Mouse (Mus musculus) macrophage (primary cell): ENCODE data around the gene Ogfod1. TPM values are rescaled to one million over a fixed set of nuclear protein-coding genes. Genes with fewer than 3 reads are reported as not detected.

ENCODE experiments used
- H3K27ac ChIP-seq: fragments of 350-480 bp; formaldehyde crosslinking; 2 replicates; pipeline ENCODE4 v1.9.0; 2021
- H3K36me3 ChIP-seq: fragments of 350-480 bp; formaldehyde crosslinking; 2 replicates; pipeline ENCODE4 v1.9.0; 2021; ENCODE audit errors: inconsistent target
- H3K4me3 ChIP-seq: fragments of 350-480 bp; formaldehyde crosslinking; 2 replicates; pipeline ENCODE4 v1.9.0; 2021; ENCODE audit errors: inconsistent target
- H3K79me2 ChIP-seq: fragments of 350-480 bp; formaldehyde crosslinking; 2 replicates; pipeline ENCODE4 v1.9.0; 2021; ENCODE audit errors: inconsistent target
- WGBS: methylation state at CpG from one replicate; pipeline ENCODE4 v1.1.7; 2026; ENCODE audit warnings: inconsistent platforms; ENCODE audit not compliant: missing documents; 5-methylcytosine and 5-hydroxymethylcytosine counted together
- polyA plus RNA-seq: library from polyadenylated mRNA; stranded (reverse); fragments of 250-400 nt; gene quantifications from 3 replicates; pipeline ENCODE4 v1.2.4, GENCODE M21; 2018; ENCODE audit warnings: inconsistent platforms
- total RNA-seq, 78 experiments: library from RNA; depleted of rRNA; stranded (reverse); fragments of 250-400 nt; gene quantifications; 1 replicate in 9 of 78; 2 replicates in 24 of 78; 3 replicates in 43 of 78; 4 replicates in 2 of 78; pipeline ENCODE4 v1.2.4; 2018; ENCODE audit warnings: inconsistent platforms in 56 of 78

Ogfod1 gene
- 10 to 100 TPM in 16 of 26 experiments, 1 to 10 TPM in 10; 2.1 to 24.5 (median 12.0) TPM for total RNA-seq (2018; cell fraction: chromatin; rRNA removed)
- 10 to 100 TPM in 19 of 26 experiments, 1 to 10 TPM in 7; 6.9 to 14.5 (median 12.5) TPM for total RNA-seq (2018; cell fraction: cytosol; rRNA removed)
- total RNA-seq (2018; cell fraction: nucleus; rRNA removed) = 10 to 100 TPM in 14 of 26 experiments, 1 to 10 TPM in 12; 3.3 to 23.8 (median 10.9) TPM
- 9.5 to 14.0 TPM (median 11.2 TPM) in 3 replicates for polyA plus RNA-seq

DNA sequence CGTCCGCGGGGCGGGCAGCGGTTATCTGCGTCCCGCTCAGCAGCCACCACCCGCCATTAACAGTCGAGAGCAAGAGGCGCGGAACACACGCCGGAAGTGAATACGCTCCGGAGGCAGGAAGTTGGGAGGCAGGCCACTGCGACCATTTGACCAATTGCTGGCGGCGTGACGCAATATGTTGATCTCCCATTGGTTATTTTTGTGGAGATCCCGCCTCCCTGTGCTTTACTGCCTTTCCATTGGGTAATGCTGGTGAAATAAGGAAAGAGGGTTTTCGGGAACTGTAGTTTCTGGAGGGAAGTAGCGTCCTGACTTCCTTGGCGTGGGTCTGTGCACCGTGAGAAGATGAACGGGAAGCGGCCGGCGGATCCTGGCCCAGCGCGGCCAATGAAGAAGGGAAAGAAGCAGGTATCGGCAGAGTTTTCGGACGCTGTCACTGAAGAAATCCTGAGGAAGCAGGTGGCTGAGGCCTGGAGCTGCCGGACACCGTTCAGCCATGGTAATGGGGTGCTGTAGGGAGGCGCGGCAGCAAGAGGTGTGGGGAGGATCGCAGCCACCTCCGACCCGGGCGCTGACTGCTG, at the start of gene Ogfod1, which contains the start of gene Nudt21:
Ogfod1 (plus strand) TSS at position 255 of the 581 bp plus-strand sequence.
Nudt21 (minus strand) TSS at position 88 of the 581 bp plus-strand sequence.
- WGBS = under 1% methylated on average over 38 of the region's 41 CpGs
- Histone ChIP-seq H3K79me2 (peaks cover 45% of the 10 kb centered on the region), H3K4me3 (peak within 1 kb of the TSS; percentile 91), H3K36me3 (no peaks in the 10 kb centered on the region), H3K27ac (peak within 1 kb of the TSS; percentile 36)

GRCm38 (mm10) chr8:93989739-93990138, 47.3 kb upstream of the Ogfod1 start:
- WGBS = 98% methylated on average over 4 of the region's 4 CpGs
- peaks cover 23% of the 10 kb centered on the region for H3K36me3 ChIP-seq

DNA sequence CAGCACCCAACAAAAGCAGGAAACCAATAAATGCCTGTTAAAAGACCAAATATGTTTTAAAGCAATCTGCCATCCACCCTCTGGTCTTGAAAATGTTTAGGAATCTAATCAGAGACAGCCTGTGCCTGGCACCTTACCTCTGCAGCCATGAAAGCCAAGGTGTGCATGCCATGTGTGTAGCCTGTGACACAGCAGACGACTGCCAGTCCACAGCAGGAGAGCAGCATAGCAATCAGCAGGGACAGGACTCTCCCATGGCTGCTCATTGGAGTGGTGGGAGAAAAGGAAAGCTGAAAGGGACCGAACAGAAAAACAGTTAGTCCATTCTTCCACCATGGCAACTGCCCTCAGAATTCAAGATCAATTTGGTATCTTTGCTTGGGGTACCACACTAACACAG, 38.0 kb upstream of the Ogfod1 start:
- 96% methylated on average over 2 of the region's 2 CpGs for WGBS
- Histone ChIP-seq H3K36me3 (peaks cover 45% of the 10 kb centered on the region), H3K27ac (no peak overlapping the region), H3K79me2 (peaks cover under 1% of the 10 kb centered on the region; the same call in 1 of the 2 replicates), H3K4me3 (no peak overlapping the region)

More at GRCm38 (mm10) chr8:93989739-93990138, 47.3 kb upstream of the Ogfod1 start:
- no peak overlapping the region for H3K27ac ChIP-seq
- no peaks in the 10 kb centered on the region for H3K79me2 ChIP-seq
- H3K4me3 ChIP-seq = no peak overlapping the region

- Histone ChIP-seq H3K79me2 (peaks cover 52% of the 10 kb centered on the region), H3K4me3 (no peak overlapping the region), H3K36me3 (peaks cover 46% of the 10 kb centered on the region), H3K27ac (no peak overlapping the region)
- 96% methylated on average over 9 of the region's 9 CpGs for WGBS
Observed at GRCm38 (mm10) chr8:94004139-94004538, 32.9 kb upstream of the Ogfod1 start.

GRCm38 (mm10) chr8:94009243-94009845, 27.7 kb upstream of the Ogfod1 start:
- Histone ChIP-seq H3K27ac (no peak overlapping the region), H3K79me2 (peaks cover 73% of the 10 kb centered on the region), H3K4me3 (no peak overlapping the region), H3K36me3 (peaks cover 10% of the 10 kb centered on the region; the same call in 1 of the 2 replicates)
- WGBS = 91% methylated on average over 15 of the region's 15 CpGs

DNA sequence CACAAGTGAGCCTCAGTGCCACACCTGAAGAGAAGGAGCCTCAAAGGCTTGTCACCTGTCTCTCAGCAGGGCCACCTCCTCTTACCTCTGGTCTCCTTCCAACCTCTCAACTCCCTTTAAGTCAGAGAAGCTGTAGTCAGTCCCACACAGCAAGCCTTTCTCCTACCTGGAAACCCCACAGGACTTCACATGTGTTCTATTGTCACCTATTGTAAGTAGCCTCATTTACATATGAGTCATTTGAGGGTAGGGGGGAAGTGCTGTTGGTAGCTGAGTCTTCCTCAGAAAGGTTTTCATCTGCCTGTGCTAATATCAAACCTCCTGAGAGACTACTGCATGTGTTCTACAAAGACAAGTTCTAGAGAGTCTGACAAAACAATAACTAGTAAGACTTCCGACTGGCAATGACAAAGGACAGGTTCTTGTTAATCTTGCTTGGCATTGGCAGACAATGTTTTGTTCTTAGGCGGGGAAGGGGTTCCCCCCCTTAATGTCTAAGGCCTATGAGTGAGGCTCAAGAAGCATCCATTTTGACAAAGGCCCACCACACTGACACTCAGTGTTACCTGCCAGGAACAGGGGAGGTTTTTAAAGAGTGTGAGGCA, 26.8 kb upstream of the Ogfod1 start:
- WGBS = 90% methylated on average over 2 of the region's 2 CpGs
- Histone ChIP-seq H3K4me3 (no peak overlapping the region), H3K36me3 (peaks cover 1% of the 10 kb centered on the region; the same call in 1 of the 2 replicates), H3K27ac (no peak overlapping the region), H3K79me2 (peaks cover 64% of the 10 kb centered on the region)

DNA sequence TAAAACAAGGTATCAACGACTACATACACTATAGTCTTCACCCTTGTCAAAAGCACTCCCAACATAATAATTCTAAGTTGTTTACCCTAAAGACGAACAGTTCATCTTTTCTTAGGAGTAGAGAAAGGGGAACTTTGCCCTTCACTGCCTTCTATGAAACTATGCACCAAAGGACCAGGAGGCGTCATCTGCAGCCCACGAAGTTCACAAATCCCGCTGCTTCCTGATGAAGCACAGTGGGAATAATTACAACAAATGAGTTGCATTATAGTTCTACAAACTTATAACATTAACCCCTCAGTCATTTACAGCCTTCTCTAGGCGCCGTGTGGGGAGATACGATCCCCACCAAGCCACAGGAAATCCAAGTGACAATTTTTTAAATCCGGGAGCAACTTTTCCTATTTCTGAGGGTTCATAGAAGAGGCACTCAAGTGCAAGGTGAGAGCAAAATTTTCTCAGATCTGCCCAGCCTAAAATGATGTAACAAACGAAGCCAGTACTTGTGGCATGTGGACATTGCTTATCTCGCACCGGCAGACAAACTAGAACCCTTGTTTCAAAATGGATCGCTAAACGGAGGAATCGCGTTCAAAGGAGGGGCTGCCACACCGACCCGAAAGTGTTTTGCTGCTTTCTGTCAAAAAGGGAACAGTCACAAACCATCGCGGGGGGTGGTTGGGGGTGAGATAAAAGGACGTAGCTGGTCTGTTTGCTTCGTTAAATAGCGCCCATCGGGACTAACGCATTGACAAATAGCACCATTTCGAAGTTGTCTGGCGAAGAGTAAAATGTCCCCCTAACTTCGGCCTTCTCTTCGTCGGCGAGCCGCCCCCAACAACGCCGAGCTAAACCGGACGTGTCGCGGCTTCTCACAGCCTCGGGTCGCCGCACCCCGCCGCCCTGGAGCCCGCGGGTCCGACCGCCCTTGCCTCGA, 25.7 kb upstream of the Ogfod1 start:
- H3K79me2 ChIP-seq = peaks cover 53% of the 10 kb centered on the region
- peak overlapping the region; percentile 65 for H3K4me3 ChIP-seq
- no peaks in the 10 kb centered on the region for H3K36me3 ChIP-seq
- under 1% methylated on average over 48 of the region's 48 CpGs for WGBS
- peak overlapping the region; percentile 33 for H3K27ac ChIP-seq

DNA sequence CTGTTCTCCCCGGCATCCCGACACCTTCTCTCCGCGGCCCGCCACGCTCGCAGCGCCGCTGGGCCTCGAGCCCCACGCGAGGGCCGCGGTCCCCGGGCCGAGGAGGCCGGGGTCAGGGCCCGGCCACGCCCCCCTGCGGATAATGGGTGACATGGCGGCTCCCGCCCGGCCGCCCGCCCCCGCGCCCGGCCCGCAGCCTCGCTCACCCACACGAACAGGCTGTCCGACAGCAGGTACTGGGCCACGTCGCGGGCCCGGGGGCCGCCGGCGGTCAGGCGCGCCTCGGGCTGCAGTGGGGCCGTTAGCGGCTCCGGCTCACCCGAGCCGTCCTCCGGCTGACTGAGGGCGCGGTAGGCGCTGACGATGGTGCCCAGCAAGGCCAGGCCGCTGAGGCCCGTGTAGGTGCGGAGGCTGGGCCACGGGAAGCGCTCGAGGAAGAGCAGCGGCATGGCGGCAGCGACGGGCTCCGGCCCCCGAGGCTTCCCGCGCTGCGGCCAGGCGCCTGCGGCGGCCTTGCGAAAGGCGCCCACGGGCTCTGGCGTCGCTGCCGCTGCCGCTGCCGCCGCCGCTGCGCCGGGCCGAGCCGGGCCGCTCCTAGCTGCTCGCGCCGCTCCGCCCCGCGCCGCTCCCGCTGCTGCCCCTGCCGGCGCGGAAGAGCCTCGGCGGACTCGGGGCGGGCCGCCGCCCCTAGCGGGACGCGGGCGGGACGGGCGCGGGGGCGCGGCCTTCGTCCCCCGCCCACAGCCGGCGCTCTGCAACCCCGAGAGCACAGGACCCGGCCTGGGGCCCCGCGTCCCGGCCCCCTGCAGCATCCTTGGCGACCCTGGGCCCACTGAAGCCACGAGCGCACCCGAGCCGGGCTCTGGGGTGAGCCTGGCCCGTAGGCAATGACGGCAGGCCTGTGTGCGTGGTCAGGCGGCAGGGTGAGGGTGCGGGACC, 24.7 kb upstream of the Ogfod1 start, which contains the start of gene Amfr:
Amfr (minus strand) TSS at position 830 of the 939 bp plus-strand sequence.
- Histone ChIP-seq H3K27ac (peak within 1 kb of the TSS; percentile 33), H3K36me3 (no peaks in the 10 kb centered on the region), H3K4me3 (peak within 1 kb of the TSS; percentile 65), H3K79me2 (peaks cover 44% of the 10 kb centered on the region)
- under 1% methylated on average over 77 of the region's 130 CpGs for WGBS

GRCm38 (mm10) chr8:94013026-94013612, 23.9 kb upstream of the Ogfod1 start:
- Histone ChIP-seq H3K79me2 (peaks cover 35% of the 10 kb centered on the region), H3K36me3 (no peaks in the 10 kb centered on the region), H3K4me3 (peak overlapping the region; percentile 24), H3K27ac (no peak overlapping the region)
- WGBS = 37% methylated on average over 7 of the region's 7 CpGs

DNA sequence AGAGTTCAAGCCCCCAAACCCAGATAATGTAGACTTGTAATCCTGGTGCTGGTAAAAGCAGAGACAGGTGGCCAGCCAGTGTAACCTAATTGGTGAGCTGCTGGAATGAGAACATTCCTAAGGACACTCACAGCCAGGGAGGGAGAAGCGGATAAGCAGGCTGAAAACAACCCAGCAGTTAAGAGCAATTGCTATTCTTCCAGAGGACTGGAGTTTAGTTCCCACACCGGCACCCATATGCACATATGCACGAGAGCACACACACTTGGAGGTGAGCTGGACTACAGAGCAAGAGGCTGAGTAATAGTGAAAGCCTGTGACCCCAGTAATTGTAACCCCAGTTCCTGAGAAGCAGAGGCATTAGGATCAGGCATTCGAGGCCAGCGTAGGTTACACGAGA, 13.1 kb upstream of the Ogfod1 start:
- H3K79me2 ChIP-seq = no peaks in the 10 kb centered on the region
- no peak overlapping the region for H3K27ac ChIP-seq
- 96% methylated on average over 6 of the region's 6 CpGs for WGBS
- H3K36me3 ChIP-seq = peaks cover 58% of the 10 kb centered on the region
- H3K4me3 ChIP-seq = no peak overlapping the region

DNA sequence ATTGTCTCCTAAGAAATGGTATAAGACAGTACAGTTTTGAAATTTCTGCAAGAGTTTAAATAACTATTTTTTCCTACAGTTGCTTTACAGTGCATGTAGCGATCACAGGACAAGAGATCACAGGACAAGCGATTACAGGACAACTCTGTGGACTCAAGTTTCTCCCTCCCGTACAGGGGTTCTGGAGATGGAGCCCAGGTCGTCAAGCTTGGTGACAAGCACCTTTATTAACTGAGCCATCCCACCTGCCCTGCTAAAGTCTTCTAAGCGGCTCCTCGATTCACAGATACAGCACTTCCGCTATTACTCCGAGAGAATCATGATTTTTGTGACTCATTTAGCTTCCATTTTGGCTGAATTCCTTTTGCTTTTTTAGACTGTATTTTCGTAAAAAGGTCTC, 7.3 kb upstream of the Ogfod1 start:
- Histone ChIP-seq H3K79me2 (peaks cover 45% of the 10 kb centered on the region), H3K36me3 (peaks cover 57% of the 10 kb centered on the region), H3K27ac (no peak overlapping the region), H3K4me3 (no peak overlapping the region)
- WGBS = 95% methylated on average over 9 of the region's 9 CpGs

- H3K27ac ChIP-seq = no peak overlapping the region
- H3K4me3 ChIP-seq = no peak overlapping the region
- H3K79me2 ChIP-seq = peaks cover 64% of the 10 kb centered on the region
- H3K36me3 ChIP-seq = peaks cover 25% of the 10 kb centered on the region
- 88% methylated on average over 3 of the region's 3 CpGs for WGBS
Observed at GRCm38 (mm10) chr8:94033601-94034000, 3.4 kb upstream of the Ogfod1 start.

DNA sequence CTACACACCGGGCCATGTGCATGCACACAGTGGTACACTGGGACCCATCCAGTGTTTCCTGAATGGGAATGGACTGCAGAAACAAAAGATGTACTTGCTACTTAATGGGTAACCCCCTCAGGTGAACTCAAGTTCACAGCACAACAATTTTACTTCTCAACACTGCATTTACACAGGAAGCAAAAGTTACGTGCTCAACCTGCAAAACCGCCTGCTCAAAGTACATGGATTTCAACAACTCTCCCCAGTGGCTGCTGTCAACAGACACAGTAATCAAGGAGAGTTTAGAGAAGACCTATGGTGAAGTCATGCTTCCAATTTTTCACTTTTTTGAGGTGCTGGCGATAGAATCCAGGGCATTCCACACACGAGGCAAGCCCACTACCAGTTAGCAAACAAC, 1.8 kb upstream of the Ogfod1 start:
- H3K4me3 ChIP-seq = no peak overlapping the region
- 74% methylated on average over 5 of the region's 5 CpGs for WGBS
- H3K27ac ChIP-seq = no peak overlapping the region
- H3K79me2 ChIP-seq = peaks cover 64% of the 10 kb centered on the region
- H3K36me3 ChIP-seq = peaks cover 13% of the 10 kb centered on the region; the same call in 1 of the 2 replicates
